Mouse (Mus musculus): ENCODE measurements around the gene Spsb1.

Gene Spsb1

GRCm38 (mm10) chr4:149954893-149955439 is at the start of gene Spsb1:
Spsb1 (minus strand) TSS chr4:149955043.
- peak; percentile 99 to 100 for DNase-seq

GRCm38 (mm10) chr4:150003641-150004040 is 48.8 kb upstream of the Spsb1 start:
- no peak for DNase-seq

GRCm38 (mm10) chr4:150003021-150003580 is 48.3 kb upstream of the Spsb1 start:
- DNase-seq = no peak

GRCm38 (mm10) chr4:150002021-150002528 is 47.2 kb upstream of the Spsb1 start:
- DNase-seq = no peak

GRCm38 (mm10) chr4:150001221-150001860 is 46.5 kb upstream of the Spsb1 start:
- peak; percentile 47 to 62 for DNase-seq

GRCm38 (mm10) chr4:149999931-150000555 is 45.2 kb upstream of the Spsb1 start:
- DNase-seq = no peak

GRCm38 (mm10) chr4:149999510-149999900 is 44.7 kb upstream of the Spsb1 start:
- DNase-seq = no peak

- no peak for DNase-seq
Observed at GRCm38 (mm10) chr4:149998786-149999509, 44.1 kb upstream of the Spsb1 start.

- no peak for DNase-seq
Observed at GRCm38 (mm10) chr4:149997999-149998398, 43.2 kb upstream of the Spsb1 start.

- no peak for DNase-seq
Observed at GRCm38 (mm10) chr4:149996440-149996839, 41.6 kb upstream of the Spsb1 start.

- no peak for DNase-seq
Observed at GRCm38 (mm10) chr4:149995911-149996310, 41.1 kb upstream of the Spsb1 start.

GRCm38 (mm10) chr4:149994218-149994617 is 39.4 kb upstream of the Spsb1 start:
- no peak for DNase-seq

- DNase-seq = no peak
Observed at GRCm38 (mm10) chr4:149992670-149993032, 37.8 kb upstream of the Spsb1 start.

GRCm38 (mm10) chr4:149991755-149992669 is 37.2 kb upstream of the Spsb1 start:
- no peak for DNase-seq

- DNase-seq = peak; percentile 81 to 91
Observed at GRCm38 (mm10) chr4:149990954-149991633, 36.3 kb upstream of the Spsb1 start.

GRCm38 (mm10) chr4:149990212-149990953 is 35.5 kb upstream of the Spsb1 start:
- peak; percentile 38 to 51 for DNase-seq

GRCm38 (mm10) chr4:149988931-149989556 is 34.2 kb upstream of the Spsb1 start:
- peak; percentile 91 to 93 for DNase-seq

GRCm38 (mm10) chr4:149988301-149988700 is 33.5 kb upstream of the Spsb1 start:
- DNase-seq = no peak

GRCm38 (mm10) chr4:149986671-149987417 is 32.0 kb upstream of the Spsb1 start:
- DNase-seq = no peak

All from thymus, postnatal 36 days (tissue).